Mouse (Mus musculus) lung, embryonic 14.5 days (tissue): Measurements from ENCODE around the gene Aaas. TPM values are rescaled to one million over a fixed set of nuclear protein-coding genes. Genes with fewer than 3 reads are reported as not detected.
A peak's percentile ranks its signal among the peaks of the same experiment; 100 is the strongest.

Experiments
- ATAC-seq: fragments of 200-750 bp; cut with Nextera tagmentation; 2 replicates; pipeline ENCODE4 v1.8.0; 2017; ENCODE audit warnings: mild to moderate bottlenecking, moderate TSS enrichment, moderate library complexity; ENCODE audit not compliant: insufficient read depth
- DNase-seq: peaks from one replicate; pipeline ENCODE4 v3.0.0-alpha.2; 2015
- H3K27ac ChIP-seq: fragments of 300-500 bp; sonication (generic); 2 replicates; pipeline ENCODE4 v1.5.1; 2014; ENCODE audit warnings: low read depth, mild to moderate bottlenecking, moderate library complexity
- H3K27me3 ChIP-seq: fragments of 300-500 bp; sonication (generic); 2 replicates; pipeline ENCODE4 v1.6.1; 2014; ENCODE audit warnings: low read length, control low read depth; ENCODE audit not compliant: insufficient read depth
- H3K36me3 ChIP-seq: fragments of 300-500 bp; sonication (generic); 2 replicates; pipeline ENCODE4 v1.6.1; 2014; ENCODE audit warnings: control low read depth; ENCODE audit not compliant: insufficient read depth
- H3K4me1 ChIP-seq: fragments of 300-500 bp; sonication (generic); 2 replicates; pipeline ENCODE4 v1.6.1; 2014; ENCODE audit warnings: antibody characterized with exemption, control low read depth; ENCODE audit not compliant: insufficient read depth
- H3K4me2 ChIP-seq: fragments of 300-500 bp; sonication (generic); 2 replicates; pipeline ENCODE4 v1.6.1; 2014; ENCODE audit warnings: mild to moderate bottlenecking
- H3K4me3 ChIP-seq: fragments of 300-500 bp; sonication (generic); 2 replicates; pipeline ENCODE4 v1.5.1; 2014; ENCODE audit warnings: low read depth, low read length
- H3K9ac ChIP-seq: fragments of 300-500 bp; sonication (generic); 2 replicates; pipeline ENCODE4 v1.6.1; 2014
- H3K9me3 ChIP-seq: fragments of 300-500 bp; sonication (generic); 2 replicates; pipeline ENCODE4 v1.6.1; 2016; ENCODE audit warnings: low read depth, low read length, control low read depth
- CTCF ChIP-seq: IDR thresholded peaks from 2 replicates; pipeline ENCODE4 v1.5.1; 2016; ENCODE audit warnings: antibody characterized with exemption, low read depth
- WGBS: fragments of 180-500 bp; shearing (Covaris S2); extraction: QIAGEN DNeasy Blood & Tissue Kit; methylation state at CpG from one replicate; pipeline ENCODE4 v1.1.7; 2014; 5-methylcytosine and 5-hydroxymethylcytosine counted together
- polyA plus RNA-seq: library from polyadenylated mRNA; unstranded; fragments of >200 nt; fragmentation: Nextera tagmentation; extraction: Ambion mirVana; gene quantifications from 2 replicates; pipeline ENCODE4 v1.2.1, GENCODE M21; 2014

The Aaas gene
- polyA plus RNA-seq, 1 experiment from 2014 or later: 103 TPM

DNA sequence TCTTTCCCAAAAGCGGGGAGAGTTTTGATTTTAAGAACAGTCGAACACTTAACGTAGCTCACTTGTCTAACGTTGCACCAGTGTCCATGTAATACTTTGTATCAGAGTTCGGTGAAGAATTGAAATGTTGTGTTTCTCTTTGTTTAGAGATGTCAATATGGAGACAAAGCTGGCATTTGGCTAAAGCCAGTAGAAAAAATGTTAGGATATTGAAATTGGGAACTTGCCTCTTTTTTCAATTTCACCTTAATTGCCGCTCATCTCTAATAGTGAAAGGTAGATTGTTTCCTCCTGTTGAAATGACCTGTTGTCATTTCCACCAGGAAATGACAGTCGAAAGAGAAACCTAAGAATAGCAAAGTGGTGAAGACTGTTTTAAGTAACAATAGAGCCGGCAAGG is 23.7 kb downstream of the Aaas start:
- H3K9me3 ChIP-seq: no peaks in the 10 kb centered on the region
- 58% methylated on average over 8 of the region's 8 CpGs for WGBS
- TF ChIP-seq CTCF: no peak
- no peak for ATAC-seq
- H3K9ac ChIP-seq: peak overlapping the region; percentile 82
- peak overlapping the region; percentile 90 for H3K4me2 ChIP-seq
- no peaks in the 10 kb centered on the region for H3K27me3 ChIP-seq
- H3K4me3 ChIP-seq: peak overlapping the region; percentile 84
- H3K36me3 ChIP-seq: peaks cover 61% of the 10 kb centered on the region
- peaks cover 5% of the 10 kb centered on the region; the same call in 1 of the 2 replicates for H3K4me1 ChIP-seq
- no peak overlapping the region for H3K27ac ChIP-seq
- DNase-seq: no peak

DNA sequence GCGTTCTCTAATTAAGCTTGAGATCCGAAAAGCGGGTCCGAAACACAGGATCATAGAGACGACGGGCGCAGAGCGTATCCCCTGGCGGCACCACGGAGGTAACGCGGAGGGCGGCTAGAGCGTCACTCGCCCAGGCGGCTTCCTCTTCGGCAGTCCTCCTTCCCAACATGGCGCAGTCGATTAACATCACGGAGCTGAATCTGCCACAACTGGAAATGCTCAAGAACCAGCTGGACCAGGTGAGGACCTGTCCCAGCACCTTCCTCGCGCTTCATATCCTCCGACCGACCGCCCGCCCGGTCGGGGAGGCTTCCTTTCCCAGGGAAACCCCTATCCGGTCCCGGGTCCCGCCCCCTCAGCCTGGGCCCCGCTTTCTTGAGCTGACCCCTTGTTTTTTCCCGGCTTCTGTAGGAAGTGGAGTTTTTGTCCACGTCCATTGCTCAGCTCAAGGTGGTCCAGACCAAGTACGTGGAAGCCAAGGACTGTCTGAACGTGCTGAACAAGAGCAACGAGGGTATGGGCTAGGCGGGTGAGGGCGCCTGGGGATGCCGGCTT is 24.5 kb downstream of the Aaas start, which contains the start of gene Pfdn5:
Pfdn5 (plus strand) TSS at position 95 of the 555 bp plus-strand sequence.
- Histone ChIP-seq H3K36me3 (peaks cover 69% of the 10 kb centered on the region), H3K27me3 (no peaks in the 10 kb centered on the region), H3K4me1 (peaks cover 5% of the 10 kb centered on the region; the same call in 1 of the 2 replicates), H3K27ac (peak within 1 kb of the TSS; percentile 76), H3K9ac (peak within 1 kb of the TSS; percentile 82), H3K9me3 (no peaks in the 10 kb centered on the region), H3K4me3 (peak within 1 kb of the TSS; percentile 84), H3K4me2 (peak within 1 kb of the TSS; percentile 90)
- WGBS: under 1% methylated on average over 40 of the region's 40 CpGs
- ATAC-seq: peak; percentile 90
- DNase-seq: peak; percentile 91
- TF ChIP-seq CTCF: peak; percentile 60

DNA sequence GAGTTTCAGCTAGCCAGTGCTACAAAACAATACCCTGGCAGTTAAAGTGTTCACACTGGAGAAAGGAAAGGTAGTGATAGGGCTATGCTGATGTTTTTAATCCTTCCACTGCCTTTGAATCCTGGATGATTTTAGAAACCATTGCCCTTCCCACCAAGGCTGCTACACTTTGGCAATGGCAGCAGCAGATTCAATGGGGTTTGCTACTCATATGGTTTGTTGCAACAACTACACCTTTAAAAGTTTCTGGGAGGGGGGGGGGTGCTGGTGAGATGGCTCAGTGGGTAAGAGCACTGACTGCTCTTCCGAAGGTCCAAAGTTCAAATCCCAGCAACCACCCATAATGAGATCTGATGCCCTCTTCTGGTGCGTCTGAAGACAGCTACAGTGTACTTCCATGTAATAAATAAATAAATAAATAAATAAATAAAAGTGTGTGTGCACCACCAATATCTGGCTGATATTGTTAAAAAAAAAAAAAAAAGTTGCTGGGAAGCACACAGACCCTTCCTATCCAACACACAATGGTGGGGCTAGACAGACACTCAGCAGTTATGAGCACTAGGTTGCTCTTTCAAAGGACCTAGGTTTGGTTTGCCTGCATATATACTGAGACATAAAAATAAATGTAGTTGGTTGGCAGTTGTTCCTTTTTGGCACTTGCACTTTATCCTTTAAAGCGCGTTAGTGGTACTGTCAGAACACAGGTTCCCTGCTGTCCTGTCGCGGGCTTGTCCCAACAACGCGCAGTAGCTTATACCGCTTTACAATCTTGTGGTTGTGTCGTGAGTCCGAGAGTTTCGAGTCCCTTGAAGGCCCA is 25.7 kb downstream of the Aaas start:
- no peak overlapping the region for H3K27ac ChIP-seq
- H3K27me3 ChIP-seq: no peaks in the 10 kb centered on the region
- H3K4me1 ChIP-seq: peaks cover 5% of the 10 kb centered on the region; the same call in 1 of the 2 replicates
- 0 out of 2 replicates have a peak, but pooled peaks have one; percentile 3 for TF ChIP-seq CTCF
- peaks cover 71% of the 10 kb centered on the region for H3K36me3 ChIP-seq
- H3K4me3 ChIP-seq: peak overlapping the region; percentile 5; the same call in 1 of the 2 replicates
- H3K9ac ChIP-seq: no peak overlapping the region
- H3K9me3 ChIP-seq: no peaks in the 10 kb centered on the region
- DNase-seq (no peak), ATAC-seq (no peak)
- 70% methylated on average over 12 of the region's 12 CpGs for WGBS
- H3K4me2 ChIP-seq: peak overlapping the region; percentile 90

DNA sequence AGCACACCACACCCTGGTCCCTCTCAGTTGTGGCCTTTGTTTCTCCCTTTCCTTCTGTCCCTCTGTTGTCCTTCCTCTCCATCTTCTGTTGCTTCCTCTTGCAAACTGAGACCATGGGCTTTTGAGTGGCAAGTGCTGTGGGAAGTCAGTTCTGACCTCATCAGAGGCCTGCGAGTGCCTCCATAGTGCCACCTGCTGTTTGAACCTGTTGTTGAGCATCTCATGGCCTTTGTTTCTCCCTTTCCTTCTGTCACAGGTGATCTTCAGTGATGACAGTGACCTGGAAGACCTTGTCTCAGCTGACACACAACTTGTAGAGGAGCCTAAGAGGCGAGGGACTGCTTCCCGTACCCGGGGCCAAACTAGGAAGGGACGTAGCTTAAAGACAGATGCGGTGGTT is 34.3 kb downstream of the Aaas start:
- Histone ChIP-seq H3K27me3 (no peaks in the 10 kb centered on the region), H3K36me3 (peaks cover 92% of the 10 kb centered on the region), H3K9me3 (no peaks in the 10 kb centered on the region), H3K4me3 (no peak overlapping the region), H3K9ac (no peak overlapping the region), H3K4me2 (no peak overlapping the region), H3K27ac (no peak overlapping the region), H3K4me1 (no peaks in the 10 kb centered on the region)
- peak; percentile 72 for TF ChIP-seq CTCF
- DNase-seq: peak; percentile 77
- 86% methylated on average over 6 of the region's 6 CpGs for WGBS
- ATAC-seq: no peak

DNA sequence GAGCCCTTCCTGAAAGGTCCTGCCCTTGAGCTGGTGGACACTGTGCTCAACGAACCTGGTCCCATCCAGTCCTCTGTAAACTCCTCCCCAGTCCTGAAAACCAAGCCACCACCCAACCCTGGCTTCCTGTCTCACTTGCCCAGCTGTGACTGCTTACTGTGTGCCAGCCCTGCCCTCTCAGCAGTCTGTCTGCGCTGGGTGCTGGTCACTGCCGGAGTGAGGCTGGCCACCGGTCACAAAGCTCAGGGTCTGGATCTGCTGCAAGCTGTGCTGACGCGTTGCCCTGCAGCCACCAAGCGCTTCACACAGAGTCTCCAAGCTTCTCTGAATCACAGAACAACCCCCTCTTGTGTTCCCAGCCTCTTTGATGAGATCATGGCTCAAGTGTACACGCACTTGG is 35.3 kb downstream of the Aaas start:
- no peak overlapping the region for H3K4me3 ChIP-seq
- no peaks in the 10 kb centered on the region for H3K9me3 ChIP-seq
- no peak overlapping the region for H3K27ac ChIP-seq
- no peak for TF ChIP-seq CTCF
- ATAC-seq (no peak), DNase-seq (no peak)
- no peaks in the 10 kb centered on the region for H3K4me1 ChIP-seq
- H3K9ac ChIP-seq: no peak overlapping the region
- no peak overlapping the region for H3K4me2 ChIP-seq
- no peaks in the 10 kb centered on the region for H3K27me3 ChIP-seq
- peaks cover 89% of the 10 kb centered on the region for H3K36me3 ChIP-seq
- WGBS: 87% methylated on average over 8 of the region's 8 CpGs

DNA sequence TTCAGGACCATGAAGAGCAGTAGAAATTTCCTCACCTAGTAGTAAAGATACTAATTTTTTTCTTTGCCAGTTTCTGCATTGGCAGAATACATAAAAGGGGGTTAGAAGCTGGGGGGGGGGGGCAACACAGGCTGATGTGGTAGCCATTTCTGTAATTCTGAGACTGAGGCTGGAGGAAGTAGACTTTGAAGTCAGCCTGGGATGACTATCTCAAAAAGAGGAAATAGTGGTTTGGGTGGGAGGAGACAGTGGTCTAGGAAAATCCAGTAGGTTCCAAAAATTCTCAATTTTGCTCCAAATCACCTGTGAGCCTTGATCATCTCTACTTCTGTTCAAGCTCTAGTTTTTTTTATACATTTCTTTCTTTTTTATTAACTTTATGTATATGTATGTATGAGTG is 39.1 kb downstream of the Aaas start:
- Histone ChIP-seq H3K4me1 (no peaks in the 10 kb centered on the region), H3K4me3 (no peak overlapping the region), H3K27me3 (no peaks in the 10 kb centered on the region), H3K9me3 (no peaks in the 10 kb centered on the region), H3K9ac (no peak overlapping the region), H3K27ac (no peak overlapping the region), H3K36me3 (peaks cover 83% of the 10 kb centered on the region), H3K4me2 (no peak overlapping the region)
- ATAC-seq (no peak), DNase-seq (no peak)
- no peak for TF ChIP-seq CTCF
